Mouse (Mus musculus) heart, embryonic 11.5 days (tissue): ENCODE measurements around the gene Kif21b. TPM values are rescaled to one million over a fixed set of nuclear protein-coding genes. Genes with fewer than 3 reads are reported as not detected.

Experiments
- ATAC-seq: fragments of 200-750 bp; cut with Nextera tagmentation; replicated peaks from 2 replicates; pipeline ENCODE4 v1.8.0; 2017; ENCODE audit warnings: moderate library complexity; ENCODE audit not compliant: insufficient number of reproducible peaks, low FRiP score, low TSS enrichment
- H3K27ac ChIP-seq: fragments of 300-500 bp; sonication (generic); 2 replicates; pipeline ENCODE4 v1.5.1; 2014; ENCODE audit warnings: mild to moderate bottlenecking, low read depth, low read length
- H3K27me3 ChIP-seq: fragments of 300-500 bp; sonication (generic); 2 replicates; pipeline ENCODE4 v1.6.1; 2014; ENCODE audit warnings: mild to moderate bottlenecking, low read length, mixed read lengths; ENCODE audit not compliant: control insufficient read depth, insufficient read depth
- H3K36me3 ChIP-seq: fragments of 300-500 bp; sonication (generic); 2 replicates; pipeline ENCODE4 v1.6.1; 2014; ENCODE audit warnings: mild to moderate bottlenecking, low read length, moderate library complexity, mixed read lengths; ENCODE audit not compliant: control insufficient read depth, insufficient read depth
- H3K4me1 ChIP-seq: fragments of 300-500 bp; sonication (generic); 2 replicates; pipeline ENCODE4 v1.6.1; 2014; ENCODE audit warnings: low read length; ENCODE audit not compliant: control insufficient read depth, insufficient read depth
- H3K4me2 ChIP-seq: fragments of 300-500 bp; sonication (generic); 2 replicates; pipeline ENCODE4 v1.6.1; 2014; ENCODE audit warnings: mild to moderate bottlenecking, moderate library complexity
- H3K4me3 ChIP-seq: fragments of 300-500 bp; sonication (generic); 2 replicates; pipeline ENCODE4 v1.5.1; 2014; ENCODE audit warnings: low read depth, low read length
- H3K9ac ChIP-seq: fragments of 300-500 bp; sonication (generic); 2 replicates; pipeline ENCODE4 v1.6.1; 2014; ENCODE audit warnings: mild to moderate bottlenecking, low read depth, low read length, moderate library complexity
- H3K9me3 ChIP-seq: fragments of 300-500 bp; sonication (generic); replicated peaks from 2 replicates; pipeline ENCODE4 v1.6.1; 2016; ENCODE audit warnings: low read length; ENCODE audit not compliant: control insufficient read depth
- WGBS: fragments of 180-500 bp; shearing (Covaris S2); extraction: QIAGEN DNeasy Blood & Tissue Kit; methylation state at CpG from one replicate; pipeline ENCODE4 v1.1.7; 2014; ENCODE audit not compliant: insufficient replicate concordance; 5-methylcytosine and 5-hydroxymethylcytosine counted together
- polyA plus RNA-seq: library from polyadenylated mRNA; unstranded; fragments of >200 nt; fragmentation: Nextera tagmentation; extraction: Ambion mirVana; gene quantifications from 2 replicates; pipeline ENCODE4 v1.2.1, GENCODE M21; 2014

Kif21b gene
- polyA plus RNA-seq, 1 experiment from 2014 or later, result 3.9 TPM

- Histone ChIP-seq H3K27me3 (no peaks in the 10 kb centered on the region), H3K4me1 (peaks cover 90% of the 10 kb centered on the region), H3K4me3 (peak overlapping the region; percentile 83), H3K9me3 (no peaks in the 10 kb centered on the region), H3K36me3 (no peaks in the 10 kb centered on the region), H3K4me2 (peak overlapping the region; percentile 99), H3K9ac (peak overlapping the region; percentile 80), H3K27ac (no peak overlapping the region)
- ATAC-seq, result no peak
- WGBS, result 32% methylated on average over 10 of the region's 10 CpGs
Measured at GRCm38 (mm10) chr1:136132386-136133201, 1.4 kb downstream of the Kif21b start.

GRCm38 (mm10) chr1:136133570-136134240, 2.5 kb downstream of the Kif21b start:
- Histone ChIP-seq H3K4me1 (peaks cover 92% of the 10 kb centered on the region), H3K4me3 (0 out of 2 replicates have a peak overlapping the region, but pooled peaks have one; percentile 12), H3K36me3 (no peaks in the 10 kb centered on the region), H3K27me3 (no peaks in the 10 kb centered on the region), H3K27ac (peak overlapping the region; percentile 59; the same call in 1 of the 2 replicates), H3K9me3 (no peaks in the 10 kb centered on the region), H3K4me2 (peak overlapping the region; percentile 38), H3K9ac (peak overlapping the region; percentile 31; the same call in 1 of the 2 replicates)
- 41% methylated on average over 13 of the region's 13 CpGs for WGBS
- no peak for ATAC-seq

- WGBS, result 37% methylated on average over 2 of the region's 2 CpGs
- Histone ChIP-seq H3K4me3 (no peak overlapping the region), H3K4me2 (peak overlapping the region; percentile 38), H3K9ac (peak overlapping the region; percentile 46; the same call in 1 of the 2 replicates), H3K36me3 (no peaks in the 10 kb centered on the region), H3K9me3 (no peaks in the 10 kb centered on the region), H3K27ac (peak overlapping the region; percentile 70), H3K27me3 (no peaks in the 10 kb centered on the region), H3K4me1 (peaks cover 92% of the 10 kb centered on the region)
- ATAC-seq, result no peak
Measured at GRCm38 (mm10) chr1:136134547-136134946, 3.4 kb downstream of the Kif21b start.

GRCm38 (mm10) chr1:136135046-136135445, 3.9 kb downstream of the Kif21b start:
- no peak overlapping the region for H3K4me2 ChIP-seq
- no peaks in the 10 kb centered on the region for H3K36me3 ChIP-seq
- H3K27ac ChIP-seq, result peak overlapping the region; percentile 70
- H3K4me3 ChIP-seq, result no peak overlapping the region
- H3K4me1 ChIP-seq, result peaks cover 92% of the 10 kb centered on the region
- no peaks in the 10 kb centered on the region for H3K27me3 ChIP-seq
- no peak for ATAC-seq
- no peaks in the 10 kb centered on the region for H3K9me3 ChIP-seq
- H3K9ac ChIP-seq, result 0 out of 2 replicates have a peak overlapping the region, but pooled peaks have one; percentile 46
- 25% methylated on average over 1 of the region's 1 CpGs for WGBS

- ATAC-seq, result no peak
- H3K9ac ChIP-seq, result no peak overlapping the region
- H3K36me3 ChIP-seq, result no peaks in the 10 kb centered on the region
- no peak overlapping the region for H3K27ac ChIP-seq
- WGBS, result 68% methylated on average over 6 of the region's 6 CpGs
- H3K4me1 ChIP-seq, result peaks cover 84% of the 10 kb centered on the region
- no peak overlapping the region for H3K4me3 ChIP-seq
- H3K9me3 ChIP-seq, result no peaks in the 10 kb centered on the region
- H3K4me2 ChIP-seq, result no peak overlapping the region; the same call in 1 of the 2 replicates
- H3K27me3 ChIP-seq, result no peaks in the 10 kb centered on the region
Measured at GRCm38 (mm10) chr1:136135777-136136444, 4.7 kb downstream of the Kif21b start.

GRCm38 (mm10) chr1:136136547-136136946, 5.4 kb downstream of the Kif21b start:
- peak overlapping the region; percentile 88 for H3K27ac ChIP-seq
- H3K4me2 ChIP-seq, result peak overlapping the region; percentile 22; the same call in 1 of the 2 replicates
- H3K9me3 ChIP-seq, result no peaks in the 10 kb centered on the region
- peaks cover 84% of the 10 kb centered on the region for H3K4me1 ChIP-seq
- no peaks in the 10 kb centered on the region for H3K27me3 ChIP-seq
- no peak overlapping the region for H3K4me3 ChIP-seq
- peak overlapping the region; percentile 43; the same call in 1 of the 2 replicates for H3K9ac ChIP-seq
- ATAC-seq, result no peak
- WGBS, result 50% methylated on average over 4 of the region's 4 CpGs
- no peaks in the 10 kb centered on the region for H3K36me3 ChIP-seq

GRCm38 (mm10) chr1:136137071-136137531, 5.9 kb downstream of the Kif21b start:
- H3K4me3 ChIP-seq, result no peak overlapping the region
- H3K4me1 ChIP-seq, result peaks cover 83% of the 10 kb centered on the region
- peak overlapping the region; percentile 88 for H3K27ac ChIP-seq
- ATAC-seq, result no peak
- H3K9me3 ChIP-seq, result no peaks in the 10 kb centered on the region
- WGBS, result 27% methylated on average over 7 of the region's 7 CpGs
- H3K27me3 ChIP-seq, result no peaks in the 10 kb centered on the region
- peak overlapping the region; percentile 40 for H3K4me2 ChIP-seq
- no peaks in the 10 kb centered on the region for H3K36me3 ChIP-seq
- H3K9ac ChIP-seq, result peak overlapping the region; percentile 43; the same call in 1 of the 2 replicates

- WGBS, result 2% methylated on average over 4 of the region's 4 CpGs
- Histone ChIP-seq H3K27ac (peak overlapping the region; percentile 88), H3K27me3 (no peaks in the 10 kb centered on the region), H3K36me3 (no peaks in the 10 kb centered on the region), H3K4me2 (peak overlapping the region; percentile 40), H3K4me3 (no peak overlapping the region), H3K4me1 (peaks cover 83% of the 10 kb centered on the region), H3K9me3 (no peaks in the 10 kb centered on the region), H3K9ac (0 out of 2 replicates have a peak overlapping the region, but pooled peaks have one; percentile 54)
- no peak for ATAC-seq
Measured at GRCm38 (mm10) chr1:136137575-136137974, 6.4 kb downstream of the Kif21b start.
